Mouse (Mus musculus) embryonic facial prominence, embryonic 14.5 days (tissue): ENCODE measurements around the gene 9330182L06Rik. TPM values are rescaled to one million over a fixed set of nuclear protein-coding genes. Genes with fewer than 3 reads are reported as not detected.

Experiments
- ATAC-seq: fragments of 200-750 bp; cut with Nextera tagmentation; 2 replicates; pipeline ENCODE4 v1.8.0; 2017; ENCODE audit warnings: low read depth, moderate number of reproducible peaks, moderate TSS enrichment
- DNase-seq: peaks from one replicate; pipeline ENCODE4 v3.0.0-alpha.2; 2015; ENCODE audit warnings: low spot score
- H3K27ac ChIP-seq: fragments of 300-500 bp; sonication (generic); replicated peaks from 2 replicates; pipeline ENCODE4 v1.5.1; 2014; ENCODE audit warnings: low read depth, mild to moderate bottlenecking, low read length, moderate library complexity
- H3K27me3 ChIP-seq: fragments of 300-500 bp; sonication (generic); replicated peaks from 2 replicates; pipeline ENCODE4 v1.6.1; 2014; ENCODE audit warnings: low read length; ENCODE audit not compliant: control insufficient read depth, insufficient read depth
- H3K36me3 ChIP-seq: fragments of 300-500 bp; sonication (generic); 2 replicates; pipeline ENCODE4 v1.6.1; 2014; ENCODE audit warnings: low read length, mixed read lengths; ENCODE audit not compliant: control insufficient read depth, insufficient read depth
- H3K4me1 ChIP-seq: fragments of 300-500 bp; sonication (generic); 2 replicates; pipeline ENCODE4 v1.6.1; 2014; ENCODE audit warnings: antibody characterized with exemption, low read length; ENCODE audit not compliant: control insufficient read depth, insufficient read depth
- H3K4me2 ChIP-seq: fragments of 300-500 bp; sonication (generic); 2 replicates; pipeline ENCODE4 v1.6.1; 2014; ENCODE audit warnings: low read depth, mild to moderate bottlenecking, low read length, moderate library complexity, mixed read lengths
- H3K4me3 ChIP-seq: fragments of 300-500 bp; sonication (generic); 2 replicates; pipeline ENCODE4 v1.5.1; 2014; ENCODE audit warnings: low read depth, mild to moderate bottlenecking, low read length
- H3K9ac ChIP-seq: fragments of 300-500 bp; sonication (generic); 2 replicates; pipeline ENCODE4 v1.6.1; 2014; ENCODE audit warnings: low read depth, mild to moderate bottlenecking, low read length, moderate library complexity, mixed read lengths
- H3K9me3 ChIP-seq: fragments of 300-500 bp; sonication (generic); 2 replicates; pipeline ENCODE4 v1.6.1; 2016; ENCODE audit warnings: low read length; ENCODE audit not compliant: control insufficient read depth
- WGBS: fragments of 180-500 bp; shearing (Covaris S2); extraction: QIAGEN DNeasy Blood & Tissue Kit; methylation state at CpG from one replicate; pipeline ENCODE4 v1.1.7; 2014; 5-methylcytosine and 5-hydroxymethylcytosine counted together
- microRNA counts: library from miRNA; unstranded; fragments of <30 nt; microRNA quantifications from one replicate; lab custom pipeline; 2017
- microRNA-seq: library from miRNA; unstranded; fragments of <30 nt; microRNA quantifications from one replicate; pipeline ENCODE4, GENCODE M21; 2016; ENCODE audit warnings: borderline number of aligned reads
- polyA plus RNA-seq: library from polyadenylated mRNA; unstranded; fragments of >200 nt; fragmentation: Nextera tagmentation; extraction: Ambion mirVana; gene quantifications from 2 replicates; pipeline ENCODE4 v1.2.1, GENCODE M21; 2014

The 9330182L06Rik gene
- polyA plus RNA-seq, 1 experiment from 2014 or later: 5.6 TPM

DNA sequence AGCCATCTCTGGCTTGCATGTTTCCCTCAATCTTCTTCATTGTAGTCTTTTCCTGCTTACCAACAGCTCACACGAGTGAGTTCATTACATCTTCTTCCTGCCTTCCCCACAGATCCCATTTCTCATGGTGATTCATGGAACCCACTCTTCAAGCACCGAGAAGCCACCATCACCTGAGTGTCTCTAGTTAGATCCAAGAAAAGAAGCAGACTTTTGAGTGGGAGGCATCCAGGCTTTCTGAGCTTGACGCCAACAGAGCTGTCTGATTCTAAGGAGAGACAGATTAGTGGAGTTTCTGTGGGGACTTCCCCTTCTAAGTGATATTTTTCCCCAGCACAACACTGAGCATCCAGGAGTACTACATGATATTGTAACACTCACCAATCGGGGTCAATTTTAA is 259.6 kb downstream of the 9330182L06Rik start:
- Histone ChIP-seq H3K4me1 (no peaks in the 10 kb centered on the region), H3K9ac (no peak overlapping the region), H3K4me3 (no peak overlapping the region), H3K4me2 (no peak overlapping the region), H3K27ac (no peak overlapping the region), H3K9me3 (no peaks in the 10 kb centered on the region), H3K27me3 (no peaks in the 10 kb centered on the region), H3K36me3 (no peaks in the 10 kb centered on the region)
- WGBS: 75% methylated on average over 4 of the region's 4 CpGs
- ATAC-seq (no peak), DNase-seq (no peak)

MicroRNAs within 50 kb of the gene (microRNA counts, 519-probe panel; counts per million panel counts)
- microRNA mmu-miR-879 (lab: Ali Mortazavi, UCI): 1,946 counts per million, percentile 17 among the panel's probes with 10 or more counts

Small RNAs within 50 kb of the gene (microRNA-seq; reads per million reads assigned to microRNA genes)
- 1.8 reads per million, percentile 5 among the genes with 10 or more reads in this experiment for gene Mir879

Other genes starting within 250 kb of the 9330182L06Rik start
- 12.9 and 13.3 TPM in 2 replicates for gene Tmem243, start 165.4 kb upstream of the 9330182L06Rik start, polyA plus RNA-seq
- 50.0 and 53.8 TPM in 2 replicates for gene Dmtf1, start 104.3 kb upstream of the 9330182L06Rik start, polyA plus RNA-seq